Mouse (Mus musculus) hindbrain, embryonic 14.5 days (tissue): ENCODE data around the gene Oxt. TPM values are rescaled to one million over a fixed set of nuclear protein-coding genes. Genes with fewer than 3 reads are reported as not detected.
"Not testable (repeated sequence)": the region's sequence is repeated elsewhere in the genome, so short reads cannot be mapped to it uniquely, and the experiment has no call there.

Experiments
- ATAC-seq: fragments of 200-750 bp; cut with Nextera tagmentation; 2 replicates; pipeline ENCODE4 v1.8.0; 2017; ENCODE audit warnings: moderate number of reproducible peaks, mild to moderate bottlenecking, moderate TSS enrichment, moderate library complexity; ENCODE audit not compliant: low FRiP score
- DNase-seq: peaks from one replicate; pipeline ENCODE4 v3.0.0-alpha.2; 2015; ENCODE audit warnings: low spot score
- H3K27ac ChIP-seq: fragments of 300-500 bp; sonication (generic); 2 replicates; pipeline ENCODE4 v1.5.1; 2014; ENCODE audit warnings: mild to moderate bottlenecking, moderate library complexity
- H3K27me3 ChIP-seq: fragments of 300-500 bp; sonication (generic); 2 replicates; pipeline ENCODE4 v1.6.1; 2014; ENCODE audit warnings: mild to moderate bottlenecking, low read length, mixed read lengths; ENCODE audit not compliant: control insufficient read depth, insufficient read depth
- H3K36me3 ChIP-seq: fragments of 300-500 bp; sonication (generic); replicated peaks from 2 replicates; pipeline ENCODE4 v1.6.1; 2014; ENCODE audit not compliant: control insufficient read depth, insufficient read depth
- H3K4me1 ChIP-seq: fragments of 300-500 bp; sonication (generic); replicated peaks from 2 replicates; pipeline ENCODE4 v1.6.1; 2014; ENCODE audit warnings: antibody characterized with exemption, low read length, mixed read lengths; ENCODE audit not compliant: control insufficient read depth, insufficient read depth
- H3K4me2 ChIP-seq: fragments of 300-500 bp; sonication (generic); replicated peaks from 2 replicates; pipeline ENCODE4 v1.6.1; 2014; ENCODE audit warnings: mild to moderate bottlenecking, moderate library complexity
- H3K4me3 ChIP-seq: fragments of 300-500 bp; sonication (generic); replicated peaks from 2 replicates; pipeline ENCODE4 v1.5.1; 2014; ENCODE audit warnings: mild to moderate bottlenecking, low read length
- H3K9ac ChIP-seq: fragments of 300-500 bp; sonication (generic); 2 replicates; pipeline ENCODE4 v1.6.1; 2014
- H3K9me3 ChIP-seq: fragments of 300-500 bp; sonication (generic); 2 replicates; pipeline ENCODE4 v1.6.1; 2016; ENCODE audit warnings: low read length; ENCODE audit not compliant: control insufficient read depth
- WGBS: fragments of 180-500 bp; shearing (Covaris S2); extraction: QIAGEN DNeasy Blood & Tissue Kit; methylation state at CpG from one replicate; pipeline ENCODE4 v1.1.7; 2014; 5-methylcytosine and 5-hydroxymethylcytosine counted together
- polyA plus RNA-seq: library from polyadenylated mRNA; unstranded; fragments of >200 nt; fragmentation: Nextera tagmentation; extraction: Ambion mirVana; gene quantifications from 2 replicates; pipeline ENCODE4 v1.2.1, GENCODE M21; 2014

Oxt gene
- polyA plus RNA-seq, 1 experiment from 2014 or later: not detected

- ATAC-seq (no peak), DNase-seq (no peak)
- WGBS: 81% methylated on average over 5 of the region's 5 CpGs
- H3K27me3 ChIP-seq: peaks cover 55% of the 10 kb centered on the region
- no peak overlapping the region for H3K27ac ChIP-seq
- H3K4me1 ChIP-seq: 0 out of 2 replicates have a peak, but pooled peaks cover 4% of the 10 kb centered on the region
- no peak overlapping the region for H3K9ac ChIP-seq
- no peaks in the 10 kb centered on the region for H3K9me3 ChIP-seq
- no peak overlapping the region for H3K4me3 ChIP-seq
- no peak overlapping the region for H3K4me2 ChIP-seq
- no peaks in the 10 kb centered on the region for H3K36me3 ChIP-seq
These were observed 1.0 kb upstream of the Oxt start for GRCm38 (mm10) chr2:130574960-130575359.

- 1% methylated on average over 28 of the region's 32 CpGs for WGBS
- DNase-seq, H3K9ac ChIP-seq, H3K9me3 ChIP-seq, H3K27ac ChIP-seq, H3K36me3 ChIP-seq, ATAC-seq: not testable (repeated sequence)
- Histone ChIP-seq H3K4me1 (peaks cover 13% of the 10 kb centered on the region; the same call in 1 of the 2 replicates), H3K4me2 (peak overlapping the region; percentile 42), H3K4me3 (peak overlapping the region; percentile 20), H3K27me3 (peaks cover 71% of the 10 kb centered on the region)
These were observed 591 bp downstream of the Oxt start for GRCm38 (mm10) chr2:130576564-130576963.

GRCm38 (mm10) chr2:130577021-130577420 lies 1.0 kb downstream of the Oxt start:
- no peak for DNase-seq
- H3K4me3 ChIP-seq: peak overlapping the region; percentile 20
- ATAC-seq: no peak

GRCm38 (mm10) chr2:130577632-130578031 lies 1.7 kb downstream of the Oxt start:
- 3% methylated on average over 12 of the region's 12 CpGs for WGBS
- H3K27me3 ChIP-seq: peaks cover 82% of the 10 kb centered on the region
- no peak overlapping the region for H3K4me3 ChIP-seq
- H3K4me2 ChIP-seq: no peak overlapping the region
- no peak overlapping the region for H3K9ac ChIP-seq
- peaks cover 13% of the 10 kb centered on the region; the same call in 1 of the 2 replicates for H3K4me1 ChIP-seq
- H3K36me3 ChIP-seq: no peaks in the 10 kb centered on the region
- 0 out of 2 replicates have a peak, but pooled peaks have one; percentile 21 for ATAC-seq
- no peaks in the 10 kb centered on the region for H3K9me3 ChIP-seq
- no peak overlapping the region for H3K27ac ChIP-seq
- no peak for DNase-seq

More at GRCm38 (mm10) chr2:130577021-130577420, 1.0 kb downstream of the Oxt start:
- WGBS: 2% methylated on average over 9 of the region's 9 CpGs
- H3K4me2 ChIP-seq: peak overlapping the region; percentile 42; the same call in 1 of the 2 replicates
- H3K9ac ChIP-seq: no peak overlapping the region
- no peaks in the 10 kb centered on the region for H3K9me3 ChIP-seq
- H3K27ac ChIP-seq: no peak overlapping the region
- peaks cover 76% of the 10 kb centered on the region for H3K27me3 ChIP-seq
- H3K4me1 ChIP-seq: peaks cover 13% of the 10 kb centered on the region; the same call in 1 of the 2 replicates
- H3K36me3 ChIP-seq: no peaks in the 10 kb centered on the region

- peaks cover 13% of the 10 kb centered on the region; the same call in 1 of the 2 replicates for H3K4me1 ChIP-seq
- DNase-seq: no peak
- H3K27me3 ChIP-seq: peaks cover 87% of the 10 kb centered on the region
- H3K9ac ChIP-seq: no peak overlapping the region
- no peak overlapping the region for H3K4me2 ChIP-seq
- H3K4me3 ChIP-seq: no peak overlapping the region
- H3K9me3 ChIP-seq: no peaks in the 10 kb centered on the region
- no peak for ATAC-seq
- no peak overlapping the region for H3K27ac ChIP-seq
- WGBS: 7% methylated on average over 10 of the region's 11 CpGs
- H3K36me3 ChIP-seq: no peaks in the 10 kb centered on the region
These were observed 2.2 kb downstream of the Oxt start for GRCm38 (mm10) chr2:130578148-130578547.

GRCm38 (mm10) chr2:130579791-130580190 lies 3.8 kb downstream of the Oxt start:
- 8% methylated on average over 8 of the region's 8 CpGs for WGBS

GRCm38 (mm10) chr2:130581201-130581600 lies 5.2 kb downstream of the Oxt start:
- no peaks in the 10 kb centered on the region for H3K36me3 ChIP-seq
- peak overlapping the region; percentile 25 for H3K4me3 ChIP-seq
- 0 out of 2 replicates have a peak overlapping the region, but pooled peaks have one; percentile 38 for H3K9ac ChIP-seq
- H3K27me3 ChIP-seq: peaks cover 69% of the 10 kb centered on the region
- WGBS: 2% methylated on average over 16 of the region's 16 CpGs
- no peak for DNase-seq
- no peak overlapping the region for H3K27ac ChIP-seq
- no peak for ATAC-seq
- no peaks in the 10 kb centered on the region for H3K9me3 ChIP-seq
- H3K4me2 ChIP-seq: peak overlapping the region; percentile 48
- peaks cover 13% of the 10 kb centered on the region; the same call in 1 of the 2 replicates for H3K4me1 ChIP-seq

More at GRCm38 (mm10) chr2:130579791-130580190, 3.8 kb downstream of the Oxt start:
- H3K4me1 ChIP-seq: peaks cover 13% of the 10 kb centered on the region; the same call in 1 of the 2 replicates
- ATAC-seq (no peak), DNase-seq (no peak)
- H3K36me3 ChIP-seq: no peaks in the 10 kb centered on the region
- no peak overlapping the region for H3K27ac ChIP-seq
- peaks cover 83% of the 10 kb centered on the region for H3K27me3 ChIP-seq
- H3K4me3 ChIP-seq: 0 out of 2 replicates have a peak overlapping the region, but pooled peaks have one; percentile 25
- no peak overlapping the region for H3K9ac ChIP-seq
- H3K9me3 ChIP-seq: no peaks in the 10 kb centered on the region
- H3K4me2 ChIP-seq: peak overlapping the region; percentile 48; the same call in 1 of the 2 replicates

- WGBS: 38% methylated on average over 10 of the region's 10 CpGs
- Histone ChIP-seq H3K9ac (no peak within 1 kb of the TSS), H3K36me3 (no peaks in the 10 kb centered on the region), H3K27me3 (peaks cover 56% of the 10 kb centered on the region), H3K4me1 (peaks cover 11% of the 10 kb centered on the region; the same call in 1 of the 2 replicates), H3K9me3 (no peaks in the 10 kb centered on the region), H3K4me2 (no peak within 1 kb of the TSS), H3K4me3 (no peak within 1 kb of the TSS), H3K27ac (no peak within 1 kb of the TSS)
- no peak for ATAC-seq
- no peak for DNase-seq
These were observed 6.6 kb downstream of the Oxt start, which contains the start of gene Avp for GRCm38 (mm10) chr2:130582552-130582951. TSS of gene Avp (minus strand) at chr2:130582554.

- Histone ChIP-seq H3K4me2 (no peak overlapping the region), H3K36me3 (no peaks in the 10 kb centered on the region), H3K9me3 (no peaks in the 10 kb centered on the region), H3K27me3 (peaks cover 41% of the 10 kb centered on the region), H3K9ac (no peak overlapping the region), H3K4me3 (no peak overlapping the region), H3K27ac (no peak overlapping the region), H3K4me1 (peaks cover 9% of the 10 kb centered on the region; the same call in 1 of the 2 replicates)
- WGBS: 80% methylated on average over 10 of the region's 10 CpGs
- ATAC-seq (no peak), DNase-seq (no peak)
These were observed 8.1 kb downstream of the Oxt start for GRCm38 (mm10) chr2:130583902-130584560.
